Mouse (Mus musculus): ENCODE results near the gene Gm44503. TPM values are rescaled to one million over a fixed set of nuclear protein-coding genes. Genes with fewer than 3 reads are reported as not detected.

Gm44503 gene
- polyA plus RNA-seq, 1 experiment from 2014 or later = not detected

GRCm38 (mm10) chr9:72983066-72983465 is 24.4 kb downstream of the Gm44503 start:
- Histone ChIP-seq H3K9me3 (no peaks in the 10 kb centered on the region), H3K4me1 (peaks cover 18% of the 10 kb centered on the region), H3K9ac (no peak overlapping the region), H3K27me3 (no peaks in the 10 kb centered on the region), H3K36me3 (replicated peaks) (no peaks in the 10 kb centered on the region), H3K4me3 (replicated peaks) (no peak overlapping the region), H3K4me2 (no peak overlapping the region), H3K27ac (no peak overlapping the region)
- 63% methylated on average over 2 of the region's 2 CpGs for WGBS
- ATAC-seq (ENCODE audit: low FRiP score) = no peak

GRCm38 (mm10) chr9:72985250-72986220 is 26.9 kb downstream of the Gm44503 start, which contains the start of the genes Ccpg1os and Ccpg1:
Gene Ccpg1os (minus strand): TSS chr9:72985382.
Gene Ccpg1 (plus strand): TSS chr9:72985429.
- no peaks in the 10 kb centered on the region for H3K36me3 ChIP-seq (replicated peaks)
- peak; percentile 100 for ATAC-seq (ENCODE audit: low FRiP score)
- peak within 1 kb of the TSS; percentile 84 for H3K27ac ChIP-seq
- no peaks in the 10 kb centered on the region for H3K9me3 ChIP-seq
- peak within 1 kb of the TSS; percentile 78 for H3K9ac ChIP-seq
- under 1% methylated on average over 88 of the region's 88 CpGs for WGBS
- H3K4me2 ChIP-seq = peak within 1 kb of the TSS; percentile 80
- peaks cover 18% of the 10 kb centered on the region for H3K4me1 ChIP-seq
- H3K27me3 ChIP-seq = no peaks in the 10 kb centered on the region
- peak within 1 kb of the TSS; percentile 88 for H3K4me3 ChIP-seq (replicated peaks)

GRCm38 (mm10) chr9:72987703-72988102 is 29.1 kb downstream of the Gm44503 start:
- Histone ChIP-seq H3K4me1 (peaks cover 18% of the 10 kb centered on the region), H3K27me3 (no peaks in the 10 kb centered on the region), H3K4me2 (no peak overlapping the region), H3K9me3 (no peaks in the 10 kb centered on the region), H3K27ac (no peak overlapping the region), H3K4me3 (replicated peaks) (no peak overlapping the region), H3K9ac (peak overlapping the region; percentile 17; the same call in 1 of the 2 replicates), H3K36me3 (replicated peaks) (no peaks in the 10 kb centered on the region)
- ATAC-seq (ENCODE audit: low FRiP score) = no peak
- WGBS = 56% methylated on average over 3 of the region's 3 CpGs

- no peaks in the 10 kb centered on the region for H3K9me3 ChIP-seq
- no peak overlapping the region for H3K9ac ChIP-seq
- no peak overlapping the region for H3K4me2 ChIP-seq
- H3K27me3 ChIP-seq = no peaks in the 10 kb centered on the region
- H3K4me3 ChIP-seq (replicated peaks) = no peak overlapping the region
- H3K36me3 ChIP-seq (replicated peaks) = no peaks in the 10 kb centered on the region
- H3K27ac ChIP-seq = no peak overlapping the region
- ATAC-seq (ENCODE audit: low FRiP score) = no peak
- WGBS = 89% methylated on average over 5 of the region's 5 CpGs
- H3K4me1 ChIP-seq = peaks cover 18% of the 10 kb centered on the region
Measured at GRCm38 (mm10) chr9:72988706-72989105, 30.1 kb downstream of the Gm44503 start.

GRCm38 (mm10) chr9:72991420-72991819 is 32.8 kb downstream of the Gm44503 start:
- WGBS = 90% methylated on average over 2 of the region's 2 CpGs
- Histone ChIP-seq H3K27me3 (no peaks in the 10 kb centered on the region), H3K9ac (no peak overlapping the region), H3K4me1 (peaks cover 4% of the 10 kb centered on the region; the same call in 1 of the 2 replicates), H3K4me2 (no peak overlapping the region), H3K4me3 (replicated peaks) (no peak overlapping the region), H3K9me3 (no peaks in the 10 kb centered on the region), H3K36me3 (replicated peaks) (no peaks in the 10 kb centered on the region), H3K27ac (no peak overlapping the region)
- ATAC-seq (ENCODE audit: low FRiP score) = no peak

GRCm38 (mm10) chr9:72992576-72992975 is 33.9 kb downstream of the Gm44503 start:
- no peak overlapping the region for H3K27ac ChIP-seq
- ATAC-seq (ENCODE audit: low FRiP score) = no peak
- no peak overlapping the region for H3K4me2 ChIP-seq
- no peaks in the 10 kb centered on the region for H3K27me3 ChIP-seq
- H3K4me1 ChIP-seq = no peaks in the 10 kb centered on the region
- no peak overlapping the region for H3K9ac ChIP-seq
- H3K4me3 ChIP-seq (replicated peaks) = no peak overlapping the region
- no peaks in the 10 kb centered on the region for H3K9me3 ChIP-seq
- no peaks in the 10 kb centered on the region for H3K36me3 ChIP-seq (replicated peaks)
- WGBS = 87% methylated on average over 5 of the region's 5 CpGs

GRCm38 (mm10) chr9:72996167-72996566 is 37.5 kb downstream of the Gm44503 start:
- no peaks in the 10 kb centered on the region for H3K36me3 ChIP-seq (replicated peaks)
- no peak for ATAC-seq (ENCODE audit: low FRiP score)
- H3K4me2 ChIP-seq = no peak overlapping the region
- no peaks in the 10 kb centered on the region for H3K9me3 ChIP-seq
- H3K27me3 ChIP-seq = no peaks in the 10 kb centered on the region
- H3K4me1 ChIP-seq = no peaks in the 10 kb centered on the region
- no peak overlapping the region for H3K4me3 ChIP-seq (replicated peaks)
- H3K9ac ChIP-seq = no peak overlapping the region
- no peak overlapping the region for H3K27ac ChIP-seq

GRCm38 (mm10) chr9:72996806-72997205 is 38.2 kb downstream of the Gm44503 start:
- 50% methylated on average over 7 of the region's 7 CpGs for WGBS
- no peak for ATAC-seq (ENCODE audit: low FRiP score)
- Histone ChIP-seq H3K36me3 (replicated peaks) (no peaks in the 10 kb centered on the region), H3K27me3 (no peaks in the 10 kb centered on the region), H3K9me3 (no peaks in the 10 kb centered on the region), H3K4me2 (no peak overlapping the region), H3K27ac (no peak overlapping the region), H3K4me1 (no peaks in the 10 kb centered on the region), H3K4me3 (replicated peaks) (no peak overlapping the region), H3K9ac (no peak overlapping the region)

GRCm38 (mm10) chr9:73000487-73000886 is 41.8 kb downstream of the Gm44503 start:
- no peak overlapping the region for H3K27ac ChIP-seq
- H3K4me2 ChIP-seq = no peak overlapping the region
- no peaks in the 10 kb centered on the region for H3K27me3 ChIP-seq
- H3K9me3 ChIP-seq = no peaks in the 10 kb centered on the region
- no peak for ATAC-seq (ENCODE audit: low FRiP score)
- peaks cover 9% of the 10 kb centered on the region for H3K36me3 ChIP-seq (replicated peaks)
- H3K9ac ChIP-seq = no peak overlapping the region
- WGBS = 71% methylated on average over 2 of the region's 2 CpGs
- H3K4me1 ChIP-seq = no peaks in the 10 kb centered on the region
- H3K4me3 ChIP-seq (replicated peaks) = no peak overlapping the region

GRCm38 (mm10) chr9:73001314-73002011 is 42.8 kb downstream of the Gm44503 start:
- Histone ChIP-seq H3K27me3 (no peaks in the 10 kb centered on the region), H3K36me3 (replicated peaks) (peaks cover 16% of the 10 kb centered on the region), H3K9me3 (no peaks in the 10 kb centered on the region), H3K4me3 (replicated peaks) (no peak overlapping the region), H3K9ac (no peak overlapping the region), H3K4me2 (no peak overlapping the region), H3K27ac (no peak overlapping the region), H3K4me1 (no peaks in the 10 kb centered on the region)
- ATAC-seq (ENCODE audit: low FRiP score) = no peak
- WGBS = 90% methylated on average over 13 of the region's 13 CpGs

- no peak overlapping the region for H3K4me3 ChIP-seq (replicated peaks)
- H3K4me1 ChIP-seq = no peaks in the 10 kb centered on the region
- no peak for ATAC-seq (ENCODE audit: low FRiP score)
- H3K9me3 ChIP-seq = no peaks in the 10 kb centered on the region
- no peak overlapping the region for H3K4me2 ChIP-seq
- H3K36me3 ChIP-seq (replicated peaks) = peaks cover 16% of the 10 kb centered on the region
- H3K9ac ChIP-seq = no peak overlapping the region
- 66% methylated on average over 3 of the region's 3 CpGs for WGBS
- H3K27ac ChIP-seq = no peak overlapping the region
- no peaks in the 10 kb centered on the region for H3K27me3 ChIP-seq
Measured at GRCm38 (mm10) chr9:73002177-73002576, 43.5 kb downstream of the Gm44503 start.

- 86% methylated on average over 8 of the region's 8 CpGs for WGBS
- Histone ChIP-seq H3K36me3 (replicated peaks) (peaks cover 19% of the 10 kb centered on the region), H3K27me3 (no peaks in the 10 kb centered on the region), H3K9me3 (no peaks in the 10 kb centered on the region), H3K27ac (no peak overlapping the region), H3K4me3 (replicated peaks) (no peak overlapping the region), H3K9ac (no peak overlapping the region), H3K4me2 (no peak overlapping the region), H3K4me1 (no peaks in the 10 kb centered on the region)
- no peak for ATAC-seq (ENCODE audit: low FRiP score)
Measured at GRCm38 (mm10) chr9:73004076-73004475, 45.4 kb downstream of the Gm44503 start.

Measured in forebrain, embryonic 12.5 days (tissue).